Mouse (Mus musculus) kidney, adult 8-10 months (tissue): ENCODE measurements around the gene Btbd17.
A peak's percentile ranks its signal among the peaks of the same experiment; 100 is the strongest.

Experiments
- DNase-seq, 2 experiments: peaks; one replicate each; pipeline ENCODE4 v3.0.0; 2022

Gene Btbd17

DNA sequence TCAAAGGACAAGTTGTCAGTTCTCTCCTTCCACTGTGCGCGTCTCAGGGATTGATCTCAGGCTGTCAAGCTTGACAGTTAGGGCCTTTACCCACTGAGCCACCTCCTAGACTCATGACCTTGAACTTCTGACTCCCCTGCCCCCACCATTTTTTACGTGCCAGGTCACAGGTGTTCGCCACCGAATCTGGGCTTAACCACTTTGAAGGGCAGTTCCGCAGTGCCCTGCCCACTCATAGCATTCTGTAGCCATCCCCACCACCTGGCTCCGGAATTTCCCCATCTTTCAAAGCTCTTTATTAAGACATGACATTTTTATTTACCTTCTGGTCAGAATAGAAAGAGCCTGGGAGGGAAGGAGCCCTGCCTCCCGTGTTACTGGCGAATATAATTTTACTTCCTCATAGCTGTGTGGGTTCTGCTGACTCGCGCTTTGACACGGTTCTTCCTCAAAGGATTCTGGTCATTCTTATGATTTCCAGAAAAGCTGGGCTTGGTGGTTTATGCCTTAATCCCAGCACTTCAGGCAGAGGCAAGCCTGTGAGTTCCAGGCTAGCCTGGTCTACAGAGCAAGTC, 48.1 kb downstream of the Btbd17 start:
- no peak for DNase-seq

DNA sequence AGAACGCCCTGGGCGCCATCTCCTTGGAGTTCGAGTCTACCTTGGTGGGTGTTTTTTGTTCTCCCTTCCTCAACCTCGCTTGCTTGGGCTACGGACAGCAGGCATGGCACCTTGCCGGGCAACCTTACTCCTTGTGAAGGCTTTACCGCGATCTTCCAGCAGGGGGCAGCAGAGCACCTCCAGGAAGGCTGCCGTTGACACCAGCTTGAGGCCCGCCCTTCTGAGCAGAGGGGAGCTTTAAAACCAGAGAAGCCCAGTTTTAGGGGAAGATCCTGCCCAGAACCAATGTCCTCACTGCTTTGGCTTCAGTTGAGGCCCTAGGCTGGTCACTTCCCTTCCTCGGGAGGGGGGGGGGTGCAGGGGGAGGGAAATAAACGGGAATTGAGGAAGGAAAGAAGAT, 50.6 kb downstream of the Btbd17 start:
- peak; percentile 75 to 92 for DNase-seq

DNA sequence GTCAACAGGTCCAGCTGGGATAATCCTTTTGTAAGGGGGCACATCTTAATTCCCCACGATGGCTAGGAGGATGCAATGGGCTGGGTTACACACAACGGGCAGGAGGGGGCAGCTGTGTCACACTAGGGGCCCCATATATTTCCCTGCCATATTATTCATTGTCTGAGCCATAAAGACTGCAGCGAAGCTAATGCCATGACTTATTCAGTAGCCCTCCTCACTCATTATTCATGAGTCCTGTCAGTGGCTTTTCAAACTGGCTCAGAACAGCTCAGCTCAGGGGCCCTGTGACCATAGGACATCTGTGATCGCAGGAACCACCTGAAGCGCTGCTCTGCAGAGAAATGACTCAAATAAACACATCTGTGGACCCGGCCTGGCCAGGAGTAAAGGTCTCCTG, 54.3 kb downstream of the Btbd17 start:
- DNase-seq = no peak
